Mouse (Mus musculus): ENCODE results near the gene Gm20481. TPM values are rescaled to one million over a fixed set of nuclear protein-coding genes. Genes with fewer than 3 reads are reported as not detected.

Gm20481 gene
- polyA plus RNA-seq, 1 experiment from 2014 or later = not detected

DNA sequence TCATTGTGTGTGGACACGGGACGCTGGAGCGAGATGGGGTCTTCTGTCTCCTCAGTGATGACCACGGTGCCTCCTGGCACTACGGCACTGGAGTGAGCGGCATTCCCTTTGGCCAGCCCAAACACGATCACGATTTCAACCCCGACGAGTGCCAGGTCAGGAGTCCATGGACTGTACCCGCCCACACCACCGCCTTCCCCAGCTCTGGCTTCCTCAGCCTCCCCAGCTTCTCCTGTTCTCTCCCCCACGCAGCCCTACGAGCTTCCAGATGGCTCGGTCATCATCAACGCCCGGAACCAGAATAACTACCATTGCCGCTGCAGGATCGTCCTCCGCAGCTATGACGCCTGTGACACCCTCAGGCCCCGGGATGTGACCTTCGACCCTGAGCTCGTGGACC is 35.7 kb upstream of the Gm20481 start:
- Histone ChIP-seq H3K4me3 (ENCODE audit: low read depth, low read length) (no peak overlapping the region), H3K9ac (ENCODE audit: low read depth, low read length) (0 out of 2 replicates have a peak overlapping the region, but pooled peaks have one; percentile 30), H3K4me2 (ENCODE audit: low read depth, low read length) (no peak overlapping the region), H3K27ac (replicated peaks; ENCODE audit: low read depth, low read length) (no peak overlapping the region), H3K36me3 (ENCODE audit: control insufficient read depth, insufficient read depth, low read length) (peaks cover 5% of the 10 kb centered on the region; the same call in 1 of the 2 replicates), H3K9me3 (ENCODE audit: control insufficient read depth, low read length) (no peaks in the 10 kb centered on the region), H3K27me3 (replicated peaks; ENCODE audit: control insufficient read depth, insufficient read depth, low read length) (no peaks in the 10 kb centered on the region), H3K4me1 (ENCODE audit: control insufficient read depth, insufficient read depth, low read length) (peaks cover 7% of the 10 kb centered on the region)
- 46% methylated on average over 24 of the region's 24 CpGs for WGBS
- no peak for ATAC-seq (ENCODE audit: low read depth)
- DNase-seq (ENCODE audit: low spot score) = no peak

DNA sequence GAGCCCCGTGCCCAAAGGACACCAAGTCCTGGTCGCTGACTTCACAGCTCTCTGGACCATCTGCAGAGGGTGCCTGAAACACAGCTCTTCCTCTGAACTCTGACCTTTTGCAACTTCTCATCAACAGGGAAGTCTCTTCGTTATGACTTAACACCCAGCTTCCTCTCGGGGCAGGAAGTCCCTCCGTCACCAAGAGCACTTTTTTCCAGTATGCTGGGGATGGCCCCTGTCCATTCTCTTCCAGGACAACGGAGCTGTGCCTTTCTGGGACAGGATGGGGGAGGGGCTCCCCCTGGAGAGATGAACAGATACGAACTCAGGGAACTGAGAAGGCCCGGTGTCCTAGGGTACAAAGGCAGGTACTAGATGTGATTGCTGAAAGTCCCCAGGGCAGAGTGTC is 34.9 kb upstream of the Gm20481 start:
- 37% methylated on average over 8 of the region's 8 CpGs for WGBS
- H3K4me3 ChIP-seq (ENCODE audit: low read depth, low read length) = no peak overlapping the region
- H3K4me2 ChIP-seq (ENCODE audit: low read depth, low read length) = no peak overlapping the region
- peaks cover 7% of the 10 kb centered on the region for H3K4me1 ChIP-seq (ENCODE audit: control insufficient read depth, insufficient read depth, low read length)
- DNase-seq (ENCODE audit: low spot score) (no peak), ATAC-seq (ENCODE audit: low read depth) (no peak)
- H3K27me3 ChIP-seq (replicated peaks; ENCODE audit: control insufficient read depth, insufficient read depth, low read length) = no peaks in the 10 kb centered on the region
- peaks cover 5% of the 10 kb centered on the region; the same call in 1 of the 2 replicates for H3K36me3 ChIP-seq (ENCODE audit: control insufficient read depth, insufficient read depth, low read length)
- H3K9me3 ChIP-seq (ENCODE audit: control insufficient read depth, low read length) = no peaks in the 10 kb centered on the region
- no peak overlapping the region for H3K9ac ChIP-seq (ENCODE audit: low read depth, low read length)
- H3K27ac ChIP-seq (replicated peaks; ENCODE audit: low read depth, low read length) = no peak overlapping the region

DNA sequence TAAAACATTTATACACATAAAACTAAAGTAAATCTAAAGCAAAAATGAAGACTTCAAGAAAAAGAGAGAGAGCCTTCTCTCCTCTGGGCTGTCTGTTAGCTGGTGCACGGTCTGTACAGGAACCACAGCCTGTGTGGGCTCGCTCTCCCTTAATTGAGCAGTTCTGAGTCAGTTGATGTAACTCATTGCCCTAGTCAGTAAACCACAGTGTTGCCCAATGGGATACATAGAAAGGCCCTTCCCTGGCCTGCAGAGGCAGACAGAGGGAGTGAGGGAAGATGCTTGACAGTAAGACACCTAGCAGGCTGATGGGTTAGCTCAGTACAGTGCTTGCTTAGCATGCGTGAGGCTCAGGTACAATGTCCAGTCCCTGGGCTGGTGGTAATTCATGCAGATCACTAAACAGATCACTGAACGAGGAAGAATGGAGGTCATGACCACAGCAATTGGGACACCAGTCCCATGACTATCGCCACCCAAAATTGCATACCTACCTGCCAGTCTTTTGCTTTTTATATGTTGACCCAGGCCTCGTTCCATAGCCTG is 31.7 kb upstream of the Gm20481 start:
- Histone ChIP-seq H3K9me3 (ENCODE audit: control insufficient read depth, low read length) (no peaks in the 10 kb centered on the region), H3K27me3 (replicated peaks; ENCODE audit: control insufficient read depth, insufficient read depth, low read length) (no peaks in the 10 kb centered on the region), H3K27ac (replicated peaks; ENCODE audit: low read depth, low read length) (no peak overlapping the region), H3K36me3 (ENCODE audit: control insufficient read depth, insufficient read depth, low read length) (peaks cover 5% of the 10 kb centered on the region; the same call in 1 of the 2 replicates), H3K4me2 (ENCODE audit: low read depth, low read length) (no peak overlapping the region), H3K4me3 (ENCODE audit: low read depth, low read length) (no peak overlapping the region), H3K4me1 (ENCODE audit: control insufficient read depth, insufficient read depth, low read length) (peaks cover 5% of the 10 kb centered on the region; the same call in 1 of the 2 replicates), H3K9ac (ENCODE audit: low read depth, low read length) (no peak overlapping the region)
- 82% methylated on average over 6 of the region's 6 CpGs for WGBS
- no peak for ATAC-seq (ENCODE audit: low read depth)
- no peak for DNase-seq (ENCODE audit: low spot score)

- Histone ChIP-seq H3K9ac (ENCODE audit: low read depth, low read length) (peak overlapping the region; percentile 51), H3K27ac (replicated peaks; ENCODE audit: low read depth, low read length) (no peak overlapping the region), H3K4me1 (ENCODE audit: control insufficient read depth, insufficient read depth, low read length) (peaks cover 5% of the 10 kb centered on the region; the same call in 1 of the 2 replicates), H3K36me3 (ENCODE audit: control insufficient read depth, insufficient read depth, low read length) (no peaks in the 10 kb centered on the region), H3K4me2 (ENCODE audit: low read depth, low read length) (peak overlapping the region; percentile 50), H3K27me3 (replicated peaks; ENCODE audit: control insufficient read depth, insufficient read depth, low read length) (no peaks in the 10 kb centered on the region), H3K4me3 (ENCODE audit: low read depth, low read length) (peak overlapping the region; percentile 20), H3K9me3 (ENCODE audit: control insufficient read depth, low read length) (no peaks in the 10 kb centered on the region)
- WGBS = 6% methylated on average over 15 of the region's 15 CpGs
- no peak for DNase-seq (ENCODE audit: low spot score)
- ATAC-seq (ENCODE audit: low read depth) = peak; percentile 22; the same call in 1 of the 2 replicates
Observed at GRCm38 (mm10) chr17:34941344-34942041, 28.2 kb upstream of the Gm20481 start.

GRCm38 (mm10) chr17:34943128-34943815 is 26.4 kb upstream of the Gm20481 start:
- H3K27ac ChIP-seq (replicated peaks; ENCODE audit: low read depth, low read length) = no peak overlapping the region
- H3K4me1 ChIP-seq (ENCODE audit: control insufficient read depth, insufficient read depth, low read length) = peaks cover 5% of the 10 kb centered on the region; the same call in 1 of the 2 replicates
- ATAC-seq (ENCODE audit: low read depth) (no peak), DNase-seq (ENCODE audit: low spot score) (no peak)
- no peak overlapping the region for H3K4me2 ChIP-seq (ENCODE audit: low read depth, low read length)
- H3K27me3 ChIP-seq (replicated peaks; ENCODE audit: control insufficient read depth, insufficient read depth, low read length) = no peaks in the 10 kb centered on the region
- no peak overlapping the region for H3K4me3 ChIP-seq (ENCODE audit: low read depth, low read length)
- H3K9ac ChIP-seq (ENCODE audit: low read depth, low read length) = no peak overlapping the region
- H3K36me3 ChIP-seq (ENCODE audit: control insufficient read depth, insufficient read depth, low read length) = no peaks in the 10 kb centered on the region
- WGBS = 76% methylated on average over 4 of the region's 4 CpGs
- no peaks in the 10 kb centered on the region for H3K9me3 ChIP-seq (ENCODE audit: control insufficient read depth, low read length)

DNA sequence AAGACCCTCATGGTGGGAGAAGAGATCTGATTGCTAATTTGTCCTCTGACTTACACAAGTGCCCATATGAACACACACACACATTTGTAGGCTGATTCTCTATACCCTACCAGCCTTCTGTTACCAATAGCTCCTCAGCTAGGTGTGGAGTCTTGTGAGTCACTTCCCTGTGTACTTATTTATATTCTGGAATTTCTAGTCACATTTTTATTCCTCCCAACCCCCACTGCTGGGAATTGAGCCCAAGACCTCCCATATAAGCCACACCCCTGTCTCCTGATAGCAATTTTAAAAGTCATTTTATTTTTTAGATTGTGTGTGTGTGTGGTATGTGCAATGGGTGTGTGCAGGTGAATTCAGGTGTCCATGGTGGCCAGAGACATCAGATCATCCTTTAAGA is 25.4 kb upstream of the Gm20481 start:
- Histone ChIP-seq H3K27ac (replicated peaks; ENCODE audit: low read depth, low read length) (no peak overlapping the region), H3K4me1 (ENCODE audit: control insufficient read depth, insufficient read depth, low read length) (peaks cover 5% of the 10 kb centered on the region; the same call in 1 of the 2 replicates), H3K9me3 (ENCODE audit: control insufficient read depth, low read length) (no peaks in the 10 kb centered on the region), H3K4me3 (ENCODE audit: low read depth, low read length) (no peak overlapping the region), H3K4me2 (ENCODE audit: low read depth, low read length) (no peak overlapping the region), H3K27me3 (replicated peaks; ENCODE audit: control insufficient read depth, insufficient read depth, low read length) (no peaks in the 10 kb centered on the region), H3K9ac (ENCODE audit: low read depth, low read length) (no peak overlapping the region), H3K36me3 (ENCODE audit: control insufficient read depth, insufficient read depth, low read length) (peaks cover under 1% of the 10 kb centered on the region)
- ATAC-seq (ENCODE audit: low read depth) (no peak), DNase-seq (ENCODE audit: low spot score) (no peak)

DNA sequence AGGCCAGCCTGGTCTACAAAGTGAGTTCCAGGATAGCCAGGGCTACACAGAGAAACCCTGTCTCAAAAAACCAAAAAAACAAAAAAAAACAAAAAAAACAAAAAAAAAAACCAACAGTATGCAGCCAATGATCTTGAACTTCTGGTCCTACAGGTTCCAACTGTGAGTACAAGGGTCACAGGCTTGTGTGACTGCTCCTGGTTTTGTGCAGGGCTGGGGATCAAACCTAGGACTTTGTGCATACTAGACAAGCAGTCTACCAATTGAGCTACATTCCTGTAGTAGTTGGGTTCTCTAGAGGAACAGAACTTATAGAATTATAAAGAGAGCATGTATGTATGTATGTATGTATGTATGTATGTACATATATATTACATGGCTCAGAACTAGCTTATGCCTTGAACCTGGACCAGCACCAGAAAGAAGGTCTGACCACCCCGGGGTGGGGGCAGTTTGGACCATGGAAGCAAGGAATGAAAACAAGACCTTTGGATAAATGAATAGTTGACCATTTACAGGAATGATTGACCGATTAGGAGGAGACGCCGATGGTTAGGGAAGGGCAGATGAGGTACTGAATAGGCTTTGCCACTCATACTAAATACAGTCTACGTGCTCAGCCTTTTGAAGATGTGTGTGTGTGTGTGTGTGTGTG is 23.1 kb upstream of the Gm20481 start:
- peaks cover 21% of the 10 kb centered on the region for H3K36me3 ChIP-seq (ENCODE audit: control insufficient read depth, insufficient read depth, low read length)
- H3K9me3 ChIP-seq (ENCODE audit: control insufficient read depth, low read length) = no peaks in the 10 kb centered on the region
- H3K9ac ChIP-seq (ENCODE audit: low read depth, low read length) = no peak overlapping the region
- no peak overlapping the region for H3K27ac ChIP-seq (replicated peaks; ENCODE audit: low read depth, low read length)
- peaks cover 7% of the 10 kb centered on the region; the same call in 1 of the 2 replicates for H3K4me1 ChIP-seq (ENCODE audit: control insufficient read depth, insufficient read depth, low read length)
- ATAC-seq (ENCODE audit: low read depth) (no peak), DNase-seq (ENCODE audit: low spot score) (no peak)
- H3K4me2 ChIP-seq (ENCODE audit: low read depth, low read length) = no peak overlapping the region
- 88% methylated on average over 5 of the region's 5 CpGs for WGBS
- no peak overlapping the region for H3K4me3 ChIP-seq (ENCODE audit: low read depth, low read length)
- H3K27me3 ChIP-seq (replicated peaks; ENCODE audit: control insufficient read depth, insufficient read depth, low read length) = no peaks in the 10 kb centered on the region

DNA sequence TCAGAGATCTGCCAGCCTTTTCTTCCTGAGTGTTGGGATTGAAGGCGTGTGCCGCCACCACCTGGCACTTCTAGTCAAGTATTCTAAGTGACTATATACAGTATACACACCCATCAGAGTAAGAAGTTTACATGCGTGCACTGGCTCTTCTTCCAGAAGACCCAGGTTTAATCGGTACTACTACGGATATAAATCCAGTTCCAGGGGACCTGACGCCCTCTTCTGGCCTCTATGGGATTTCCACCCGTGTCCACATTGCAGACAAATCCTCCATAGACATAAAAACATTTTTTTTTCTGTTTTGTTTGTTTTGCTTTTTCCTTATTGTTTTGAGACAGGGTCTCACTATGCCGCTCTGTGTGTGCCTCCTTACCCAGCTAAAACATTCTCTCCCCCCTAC is 22.1 kb upstream of the Gm20481 start:
- WGBS = 27% methylated on average over 8 of the region's 8 CpGs
- H3K27ac ChIP-seq (replicated peaks; ENCODE audit: low read depth, low read length) = no peak overlapping the region
- no peaks in the 10 kb centered on the region for H3K9me3 ChIP-seq (ENCODE audit: control insufficient read depth, low read length)
- H3K4me3 ChIP-seq (ENCODE audit: low read depth, low read length) = no peak overlapping the region
- no peak overlapping the region for H3K4me2 ChIP-seq (ENCODE audit: low read depth, low read length)
- H3K4me1 ChIP-seq (ENCODE audit: control insufficient read depth, insufficient read depth, low read length) = peaks cover 4% of the 10 kb centered on the region; the same call in 1 of the 2 replicates
- DNase-seq (ENCODE audit: low spot score) (no peak), ATAC-seq (ENCODE audit: low read depth) (no peak)
- peaks cover 21% of the 10 kb centered on the region for H3K36me3 ChIP-seq (ENCODE audit: control insufficient read depth, insufficient read depth, low read length)
- no peaks in the 10 kb centered on the region for H3K27me3 ChIP-seq (replicated peaks; ENCODE audit: control insufficient read depth, insufficient read depth, low read length)
- H3K9ac ChIP-seq (ENCODE audit: low read depth, low read length) = no peak overlapping the region
